Mouse (Mus musculus) lung, embryonic 16.5 days (tissue): ENCODE data around the gene Tmc8. TPM values are rescaled to one million over a fixed set of nuclear protein-coding genes. Genes with fewer than 3 reads are reported as not detected.
A peak's percentile ranks its signal among the peaks of the same experiment; 100 is the strongest.
"Not testable (repeated sequence)": the region's sequence is repeated elsewhere in the genome, so short reads cannot be mapped to it uniquely, and the experiment has no call there.

Experiments
- ATAC-seq: fragments of 200-750 bp; cut with Nextera tagmentation; 2 replicates; pipeline ENCODE4 v1.8.0; 2017; ENCODE audit warnings: low read depth, mild to moderate bottlenecking, moderate library complexity
- H3K27ac ChIP-seq: fragments of 300-500 bp; sonication (generic); 2 replicates; pipeline ENCODE4 v1.5.1; 2014; ENCODE audit warnings: mild to moderate bottlenecking, control low read depth, low read length
- H3K27me3 ChIP-seq: fragments of 300-500 bp; sonication (generic); 2 replicates; pipeline ENCODE4 v1.6.1; 2014; ENCODE audit warnings: low read depth, low read length, mixed read lengths; ENCODE audit not compliant: control insufficient read depth, insufficient read depth
- H3K36me3 ChIP-seq: fragments of 300-500 bp; sonication (generic); 2 replicates; pipeline ENCODE4 v1.6.1; 2014; ENCODE audit warnings: low read length; ENCODE audit not compliant: control insufficient read depth, insufficient read depth
- H3K4me1 ChIP-seq: fragments of 300-500 bp; sonication (generic); replicated peaks from 2 replicates; pipeline ENCODE4 v1.6.1; 2014; ENCODE audit warnings: low read length, mixed read lengths; ENCODE audit not compliant: control insufficient read depth, insufficient read depth
- H3K4me2 ChIP-seq: fragments of 300-500 bp; sonication (generic); 2 replicates; pipeline ENCODE4 v1.6.1; 2014; ENCODE audit warnings: low read depth, low read length, control low read depth
- H3K4me3 ChIP-seq: fragments of 300-500 bp; sonication (generic); 2 replicates; pipeline ENCODE4 v1.5.1; 2014; ENCODE audit warnings: mild to moderate bottlenecking, low read length, control low read depth
- H3K9ac ChIP-seq: fragments of 300-500 bp; sonication (generic); 2 replicates; pipeline ENCODE4 v1.6.1; 2014; ENCODE audit warnings: low read length, control low read depth
- H3K9me3 ChIP-seq: fragments of 300-500 bp; sonication (generic); 2 replicates; pipeline ENCODE4 v1.6.1; 2016; ENCODE audit warnings: low read length; ENCODE audit not compliant: control insufficient read depth
- WGBS: fragments of 180-500 bp; shearing (Covaris S2); extraction: QIAGEN DNeasy Blood & Tissue Kit; methylation state at CpG from one replicate; pipeline ENCODE4 v1.1.7; 2014; 5-methylcytosine and 5-hydroxymethylcytosine counted together
- polyA plus RNA-seq: library from polyadenylated mRNA; unstranded; fragments of >200 nt; fragmentation: Nextera tagmentation; extraction: Ambion mirVana; gene quantifications from 2 replicates; pipeline ENCODE4 v1.2.1, GENCODE M21; 2015

The Tmc8 gene
- polyA plus RNA-seq, 1 experiment from 2014 or later = 4.0 TPM

DNA sequence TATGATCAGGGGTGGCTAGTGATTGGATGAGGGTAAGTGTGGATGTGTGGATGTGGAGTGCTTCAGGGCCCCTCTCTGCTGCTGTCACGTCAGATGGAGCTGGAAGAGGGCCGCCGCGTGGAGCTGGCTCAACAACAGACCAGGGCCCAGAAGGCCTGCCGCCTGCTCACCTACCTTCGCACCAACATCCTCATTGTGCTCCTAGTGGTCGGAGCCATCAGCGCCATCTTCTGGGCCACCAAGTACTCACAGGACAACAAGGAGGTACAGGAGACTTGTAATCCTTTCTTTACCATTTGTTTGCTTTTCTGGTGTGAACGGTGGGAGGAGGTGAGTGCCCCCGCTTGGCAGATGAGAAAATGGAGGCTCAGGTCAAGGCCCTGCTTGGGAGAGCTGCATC lies 4.4 kb downstream of the Tmc8 start:
- Histone ChIP-seq H3K27me3 (no peaks in the 10 kb centered on the region; the same call in 1 of the 2 replicates), H3K9me3 (no peaks in the 10 kb centered on the region), H3K36me3 (no peaks in the 10 kb centered on the region), H3K4me2 (no peak overlapping the region), H3K9ac (no peak overlapping the region), H3K4me1 (peaks cover 21% of the 10 kb centered on the region), H3K4me3 (no peak overlapping the region), H3K27ac (no peak overlapping the region)
- 10% methylated on average over 10 of the region's 10 CpGs for WGBS
- ATAC-seq = no peak

DNA sequence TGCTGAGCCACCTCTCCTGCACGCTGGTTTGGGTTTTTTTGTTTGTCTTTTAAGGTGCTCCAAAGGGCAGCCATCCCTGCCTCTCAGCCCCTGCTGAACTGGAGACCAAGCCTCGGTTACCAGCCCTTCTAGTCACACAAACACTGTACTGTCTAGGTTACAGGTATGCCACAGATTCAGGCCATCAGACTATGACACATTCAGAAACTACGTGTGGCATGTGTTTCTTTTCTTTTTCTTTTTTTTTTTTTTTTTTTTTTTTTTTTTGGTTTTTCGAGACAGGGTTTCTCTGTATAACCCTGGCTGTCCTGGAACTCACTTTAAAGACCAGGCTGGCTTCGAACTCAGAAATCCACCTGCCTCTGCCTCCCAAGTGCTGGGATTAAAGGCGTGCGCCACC lies 6.6 kb downstream of the Tmc8 start:
- not testable (repeated sequence) for H3K4me2 ChIP-seq, H3K27ac ChIP-seq, H3K4me3 ChIP-seq, H3K9me3 ChIP-seq, ATAC-seq, H3K9ac ChIP-seq, H3K27me3 ChIP-seq, H3K36me3 ChIP-seq
- 69% methylated on average over 6 of the region's 7 CpGs for WGBS
- peaks cover 13% of the 10 kb centered on the region; the same call in 1 of the 2 replicates for H3K4me1 ChIP-seq

DNA sequence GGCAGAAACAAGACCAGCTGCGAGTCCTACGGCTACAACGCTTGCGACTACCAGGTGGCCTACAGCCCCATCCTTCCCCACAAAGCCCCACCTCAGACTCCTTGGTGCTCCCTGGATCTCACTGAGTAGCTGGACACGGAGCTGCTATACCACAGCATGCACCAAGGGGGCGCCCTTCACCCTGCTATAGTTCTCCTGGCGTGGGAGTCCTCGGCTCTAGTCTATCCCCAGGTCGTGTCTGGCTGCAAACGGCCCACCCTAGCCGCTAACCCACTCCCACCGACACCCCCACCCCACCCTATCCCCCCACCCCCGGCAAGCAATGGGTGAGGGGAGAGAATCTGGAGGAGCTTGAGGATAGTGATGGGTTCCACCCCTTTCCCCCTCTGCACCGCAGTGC lies 8.4 kb downstream of the Tmc8 start:
- ATAC-seq = peak; percentile 21; the same call in 1 of the 2 replicates
- no peak overlapping the region for H3K27ac ChIP-seq
- H3K4me2 ChIP-seq = peak overlapping the region; percentile 56
- no peaks in the 10 kb centered on the region for H3K9me3 ChIP-seq
- H3K4me3 ChIP-seq = peak overlapping the region; percentile 21; the same call in 1 of the 2 replicates
- 10% methylated on average over 14 of the region's 14 CpGs for WGBS
- no peaks in the 10 kb centered on the region for H3K27me3 ChIP-seq
- no peaks in the 10 kb centered on the region for H3K36me3 ChIP-seq
- H3K9ac ChIP-seq = 0 out of 2 replicates have a peak overlapping the region, but pooled peaks have one; percentile 30
- H3K4me1 ChIP-seq = peaks cover 12% of the 10 kb centered on the region; the same call in 1 of the 2 replicates

DNA sequence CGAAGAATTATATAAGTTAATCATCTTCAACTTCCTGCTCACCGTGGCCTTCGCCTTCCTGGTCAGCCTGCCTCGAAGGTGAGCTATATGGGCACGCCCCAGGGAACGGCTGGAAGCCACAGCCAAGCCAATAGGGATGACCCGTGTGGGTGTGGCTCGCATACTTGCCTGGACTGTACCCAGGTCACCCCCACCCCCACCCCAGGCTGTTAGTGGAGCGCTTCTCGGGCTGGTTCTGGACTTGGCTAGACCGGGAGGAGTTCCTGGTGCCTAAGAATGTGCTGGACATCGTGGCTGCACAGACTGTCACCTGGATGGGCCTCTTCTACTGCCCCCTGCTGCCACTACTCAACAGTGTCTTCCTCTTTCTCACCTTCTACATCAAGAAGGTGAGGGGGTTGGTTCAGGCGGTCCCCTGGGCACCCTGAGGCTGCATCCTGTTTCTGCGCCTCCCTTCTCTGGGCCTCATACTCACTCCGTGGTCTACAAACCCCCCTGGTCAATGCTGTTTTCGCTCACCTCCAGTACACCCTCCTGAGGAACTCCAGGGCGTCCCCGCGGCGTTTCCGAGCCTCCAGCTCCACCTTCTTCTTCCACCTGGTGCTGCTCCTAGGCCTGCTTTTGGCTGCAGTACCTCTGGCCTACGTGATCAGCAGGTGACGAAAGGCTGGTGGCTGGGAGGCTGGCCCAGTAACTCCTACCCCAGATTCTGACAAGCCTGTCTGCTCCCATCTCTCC lies 9.0 kb downstream of the Tmc8 start:
- Histone ChIP-seq H3K4me3 (no peak overlapping the region; the same call in 1 of the 2 replicates), H3K9ac (no peak overlapping the region), H3K9me3 (no peaks in the 10 kb centered on the region), H3K27me3 (no peaks in the 10 kb centered on the region), H3K27ac (no peak overlapping the region), H3K4me2 (peak overlapping the region; percentile 56), H3K36me3 (no peaks in the 10 kb centered on the region), H3K4me1 (peaks cover 12% of the 10 kb centered on the region; the same call in 1 of the 2 replicates)
- WGBS = 36% methylated on average over 23 of the region's 23 CpGs
- ATAC-seq = peak; percentile 41

DNA sequence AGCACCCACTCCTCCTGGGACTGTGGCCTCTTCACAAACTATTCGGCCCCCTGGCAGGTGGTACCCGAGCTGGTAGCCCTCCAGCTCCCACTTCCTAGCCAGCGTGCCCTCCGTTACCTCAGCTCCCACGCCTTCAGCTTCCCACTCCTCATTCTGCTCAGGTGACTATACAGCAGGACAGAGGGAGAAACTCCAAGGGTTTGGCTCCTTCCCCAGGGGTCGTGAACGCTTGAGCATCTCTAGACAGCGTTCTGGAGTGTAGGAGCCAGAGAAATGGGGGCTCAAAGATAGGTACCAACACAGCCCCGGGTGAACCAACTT lies 9.5 kb downstream of the Tmc8 start:
- H3K4me2 ChIP-seq = no peak overlapping the region
- no peak for ATAC-seq

DNA sequence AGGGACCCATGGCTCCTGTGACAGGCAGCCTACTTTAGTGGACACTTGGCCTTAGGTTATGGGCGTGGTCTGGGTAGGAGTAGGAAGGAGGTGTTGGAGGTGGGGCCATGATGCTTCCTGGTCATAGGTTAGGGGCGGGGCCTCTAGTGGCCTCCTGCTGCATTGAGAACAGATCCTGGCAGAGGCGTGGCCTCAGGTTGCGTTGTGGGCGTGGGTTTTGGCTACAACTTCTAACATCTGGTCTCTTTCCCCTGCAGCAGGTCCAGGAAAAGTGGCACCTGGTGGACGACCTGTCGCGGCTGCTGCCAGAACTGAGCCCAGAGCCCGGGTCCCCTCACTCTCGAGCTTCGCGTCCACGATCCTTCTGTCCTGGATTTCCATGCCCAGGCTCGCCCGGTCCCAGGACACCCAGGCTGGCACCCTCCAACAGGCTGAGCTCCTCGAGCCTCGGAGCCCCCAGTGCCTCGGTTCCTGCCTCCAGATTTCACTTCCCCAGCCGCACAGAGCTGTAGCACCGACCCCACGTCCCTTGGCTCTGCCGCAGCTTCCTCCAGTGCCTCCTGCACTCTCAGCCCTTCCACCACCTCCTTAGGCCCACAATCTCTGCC lies 10.5 kb downstream of the Tmc8 start:
- H3K9me3 ChIP-seq = no peaks in the 10 kb centered on the region
- WGBS = 4% methylated on average over 22 of the region's 22 CpGs
- ATAC-seq = peak; percentile 74
- peak overlapping the region; percentile 61 for H3K27ac ChIP-seq
- H3K4me3 ChIP-seq = peak overlapping the region; percentile 39
- peak overlapping the region; percentile 57 for H3K4me2 ChIP-seq
- no peaks in the 10 kb centered on the region for H3K27me3 ChIP-seq
- H3K9ac ChIP-seq = peak overlapping the region; percentile 62
- no peaks in the 10 kb centered on the region for H3K36me3 ChIP-seq
- peaks cover 12% of the 10 kb centered on the region; the same call in 1 of the 2 replicates for H3K4me1 ChIP-seq

More for the DNA sequence above, 9.5 kb downstream of the Tmc8 start:
- Histone ChIP-seq H3K9me3 (no peaks in the 10 kb centered on the region), H3K27ac (no peak overlapping the region), H3K4me3 (no peak overlapping the region), H3K36me3 (no peaks in the 10 kb centered on the region), H3K9ac (no peak overlapping the region), H3K27me3 (no peaks in the 10 kb centered on the region), H3K4me1 (peaks cover 12% of the 10 kb centered on the region; the same call in 1 of the 2 replicates)
- 81% methylated on average over 9 of the region's 9 CpGs for WGBS

DNA sequence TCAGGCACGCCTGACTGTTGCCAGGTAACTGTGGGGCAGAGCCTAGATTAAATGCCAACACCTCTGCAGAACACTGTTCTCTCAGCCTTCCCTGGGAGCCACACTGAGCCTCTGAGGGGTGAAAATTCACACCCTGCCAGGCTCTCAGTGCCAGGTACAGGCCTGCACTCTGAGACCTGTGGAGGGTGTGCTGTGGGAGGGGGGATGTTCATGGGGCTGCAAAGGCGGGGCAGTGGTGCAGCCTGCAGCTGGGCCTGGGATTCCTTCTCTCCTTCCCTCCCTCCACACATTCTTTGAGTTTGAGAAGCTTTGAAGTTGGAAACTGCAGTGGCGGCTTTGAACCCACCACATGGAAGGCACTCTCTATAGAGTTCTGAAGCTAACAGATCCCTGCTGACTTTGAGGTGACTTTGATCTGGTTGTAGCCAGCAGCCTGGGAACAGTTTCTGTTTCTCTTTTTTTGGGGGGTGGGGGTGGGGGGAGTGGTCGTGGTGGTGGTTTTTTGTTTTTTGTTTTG lies 12.2 kb downstream of the Tmc8 start:
- no peak for ATAC-seq
- WGBS = 55% methylated on average over 4 of the region's 4 CpGs

DNA sequence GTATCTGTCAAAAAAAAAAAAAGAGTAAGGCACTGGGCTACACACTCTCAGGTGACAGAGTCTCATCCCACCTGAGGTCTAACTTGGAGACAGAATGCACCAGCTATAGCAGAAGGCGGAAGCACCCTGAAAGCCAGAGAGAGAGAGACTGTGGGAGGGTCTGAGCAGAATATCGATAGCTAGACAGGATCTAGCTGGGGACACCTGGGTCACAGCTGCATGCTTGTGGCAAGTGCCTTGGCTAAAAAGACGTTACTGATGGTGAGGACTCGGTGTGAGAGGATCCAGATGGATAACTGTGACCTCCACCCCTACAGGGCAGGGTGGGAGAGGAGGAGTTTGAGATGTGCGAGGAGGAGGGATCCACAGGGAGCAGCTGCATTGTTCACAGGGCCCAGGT lies 15.1 kb downstream of the Tmc8 start:
- no peaks in the 10 kb centered on the region for H3K9me3 ChIP-seq
- H3K4me3 ChIP-seq = no peak overlapping the region
- no peaks in the 10 kb centered on the region for H3K27me3 ChIP-seq
- H3K36me3 ChIP-seq = no peaks in the 10 kb centered on the region
- no peak overlapping the region for H3K4me2 ChIP-seq
- no peak overlapping the region for H3K9ac ChIP-seq
- H3K4me1 ChIP-seq = peaks cover 12% of the 10 kb centered on the region; the same call in 1 of the 2 replicates
- WGBS = 28% methylated on average over 5 of the region's 5 CpGs
- no peak overlapping the region for H3K27ac ChIP-seq
- ATAC-seq = no peak

More for the DNA sequence above, 12.2 kb downstream of the Tmc8 start:
- peaks cover 18% of the 10 kb centered on the region; the same call in 1 of the 2 replicates for H3K4me1 ChIP-seq
- no peak overlapping the region for H3K27ac ChIP-seq
- H3K36me3 ChIP-seq = no peaks in the 10 kb centered on the region
- no peak overlapping the region for H3K4me2 ChIP-seq
- H3K4me3 ChIP-seq = no peak overlapping the region
- no peaks in the 10 kb centered on the region for H3K27me3 ChIP-seq
- no peaks in the 10 kb centered on the region for H3K9me3 ChIP-seq
- H3K9ac ChIP-seq = no peak overlapping the region

DNA sequence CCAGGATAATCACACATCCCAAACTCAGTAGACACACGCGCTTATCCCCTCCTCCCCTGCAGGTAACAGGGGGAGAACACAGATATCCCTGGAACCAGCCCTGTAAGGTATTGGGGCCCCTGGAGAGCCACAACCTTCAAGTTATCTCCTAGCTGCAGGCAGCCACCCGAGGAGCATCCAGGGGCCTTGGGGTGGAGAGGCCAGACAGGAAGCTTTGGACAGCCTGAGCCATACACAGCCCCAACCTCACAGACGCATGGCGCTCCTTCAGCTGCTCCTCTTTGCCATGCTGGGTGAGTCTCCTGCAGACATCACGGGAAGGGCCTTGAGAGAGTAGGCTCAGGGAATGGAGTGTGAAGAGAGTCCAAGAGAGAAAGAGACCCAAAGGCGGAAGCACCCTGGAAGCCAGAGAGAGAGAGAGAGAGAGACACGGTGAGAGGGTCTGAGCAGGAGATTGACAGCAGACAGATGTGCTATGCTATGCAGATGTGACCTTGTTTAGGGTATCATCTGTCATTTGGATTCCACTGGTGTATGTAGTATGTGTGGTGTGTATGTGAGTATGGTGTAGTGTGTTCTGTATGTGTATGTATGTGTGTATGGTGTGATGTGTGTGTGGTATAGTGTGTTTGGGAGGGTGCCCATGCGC lies 15.8 kb downstream of the Tmc8 start, which contains the start of gene 6030468B19Rik:
6030468B19Rik (plus strand) TSS at position 150 of the 649 bp plus-strand sequence.
- no peak within 1 kb of the TSS for H3K27ac ChIP-seq
- no peak within 1 kb of the TSS for H3K4me3 ChIP-seq
- 39% methylated on average over 9 of the region's 9 CpGs for WGBS
- ATAC-seq = no peak
- H3K36me3 ChIP-seq = no peaks in the 10 kb centered on the region
- H3K27me3 ChIP-seq = no peaks in the 10 kb centered on the region
- H3K9me3 ChIP-seq = no peaks in the 10 kb centered on the region
- no peak within 1 kb of the TSS for H3K9ac ChIP-seq
- H3K4me1 ChIP-seq = peaks cover 7% of the 10 kb centered on the region; the same call in 1 of the 2 replicates
- no peak within 1 kb of the TSS for H3K4me2 ChIP-seq
